Mouse (Mus musculus) C2C12 (cell line): ENCODE measurements at regions not wholly inside any gene's neighbourhood (a gene's known extent, or its start where the extent isn't known, plus 50 kb on each side); places are given as distances from the start of the nearest gene placed in this dataset.

ENCODE experiments used
- H3K27me3 ChIP-seq: one replicate; pipeline ENCODE4 v1.6.1; 2011; ENCODE audit not compliant: control insufficient read depth, insufficient read depth, insufficient read length
- H3K36me3 ChIP-seq: one replicate; pipeline ENCODE4 v1.6.1; 2011; ENCODE audit not compliant: control insufficient read depth, insufficient read depth
- H3K4me3 ChIP-seq: one replicate; pipeline ENCODE4 v1.5.1; 2011; ENCODE audit warnings: mild to moderate bottlenecking, control low read depth; ENCODE audit not compliant: poor library complexity, insufficient read depth, severe bottlenecking
- H3K79me2 ChIP-seq: one replicate; pipeline ENCODE4 v1.6.1; 2011; ENCODE audit not compliant: control insufficient read depth, insufficient read depth
- H3K79me3 ChIP-seq: one replicate; pipeline ENCODE4 v1.6.1; 2011; ENCODE audit warnings: low read depth, control low read depth
- H3ac ChIP-seq: one replicate; pipeline ENCODE3; 2011; ENCODE audit warnings: low read depth; ENCODE audit not compliant: control insufficient read depth, insufficient read length
- CEBPB ChIP-seq: IDR thresholded peaks from one replicate; pipeline ENCODE4 v1.6.1; 2011; ENCODE audit warnings: low read depth, mild to moderate bottlenecking, control low read depth, moderate library complexity
- CTCF ChIP-seq: IDR thresholded peaks from one replicate; pipeline ENCODE4 v1.5.1; 2011; ENCODE audit not compliant: control insufficient read depth, insufficient read depth, insufficient read length
- FOSL1 ChIP-seq: IDR thresholded peaks from one replicate; pipeline ENCODE4 v1.8.0; 2011; ENCODE audit warnings: mild to moderate bottlenecking, low read length; ENCODE audit not compliant: poor library complexity, insufficient read depth, severe bottlenecking
- MAX ChIP-seq: IDR thresholded peaks from one replicate; pipeline ENCODE4 v1.6.1; 2011; ENCODE audit warnings: mild to moderate bottlenecking, control low read depth
- MYOD1 ChIP-seq: IDR thresholded peaks from one replicate; pipeline ENCODE4 v1.6.1; 2011; ENCODE audit warnings: low read depth; ENCODE audit not compliant: control insufficient read depth, insufficient read length
- MYOG ChIP-seq: IDR thresholded peaks from one replicate; pipeline ENCODE4 v1.6.1; 2011; ENCODE audit not compliant: control insufficient read depth, insufficient read length; ENCODE audit errors: extremely low read depth
- USF1 ChIP-seq: IDR thresholded peaks from one replicate; pipeline ENCODE4 v1.6.1; 2011; ENCODE audit warnings: low read depth, mild to moderate bottlenecking, control low read depth, moderate library complexity

GRCm38 (mm10) chr13:107862793-107863654 is 181.2 kb upstream of the Smim15 start:
- peaks cover 10% of the 10 kb centered on the region for H3K79me2 ChIP-seq
- H3ac ChIP-seq, result no peak overlapping the region
- no peak for TF ChIP-seq MAX
- no peak for TF ChIP-seq USF1
- no peak for TF ChIP-seq MYOD1
- TF ChIP-seq CTCF, result no peak
- no peak for TF ChIP-seq CEBPB
- no peak for TF ChIP-seq MYOG
- TF ChIP-seq FOSL1, result no peak
- no peaks in the 10 kb centered on the region for H3K36me3 ChIP-seq
- H3K4me3 ChIP-seq, result no peak overlapping the region
- H3K27me3 ChIP-seq, result no peaks in the 10 kb centered on the region
- H3K79me3 ChIP-seq, result peaks cover 5% of the 10 kb centered on the region

GRCm38 (mm10) chr13:107861384-107862134 is 182.7 kb upstream of the Smim15 start:
- Histone ChIP-seq H3K4me3 (no peak overlapping the region), H3ac (no peak overlapping the region), H3K79me3 (peaks cover 5% of the 10 kb centered on the region), H3K36me3 (no peaks in the 10 kb centered on the region), H3K79me2 (peaks cover 10% of the 10 kb centered on the region), H3K27me3 (no peaks in the 10 kb centered on the region)
- TF ChIP-seq MYOG (no peak), USF1 (no peak), CEBPB (no peak), CTCF (no peak), MYOD1 (no peak), MAX (no peak), FOSL1 (no peak)

GRCm38 (mm10) chr13:107857043-107857755 is 187.0 kb upstream of the Smim15 start:
- Histone ChIP-seq H3K79me3 (no peaks in the 10 kb centered on the region), H3K79me2 (peaks cover 16% of the 10 kb centered on the region), H3ac (no peak overlapping the region), H3K36me3 (no peaks in the 10 kb centered on the region), H3K4me3 (no peak overlapping the region), H3K27me3 (no peaks in the 10 kb centered on the region)
- TF ChIP-seq MYOG (no peak), CEBPB (no peak), MAX (no peak), USF1 (no peak), FOSL1 (no peak), MYOD1 (no peak), CTCF (no peak)

GRCm38 (mm10) chr13:107850907-107851560 is 193.2 kb upstream of the Smim15 start:
- H3K27me3 ChIP-seq, result no peaks in the 10 kb centered on the region
- no peaks in the 10 kb centered on the region for H3K36me3 ChIP-seq
- peaks cover 29% of the 10 kb centered on the region for H3K79me2 ChIP-seq
- TF ChIP-seq MYOD1 (no peak), CEBPB (no peak), MAX (no peak), CTCF (no peak), FOSL1 (no peak), USF1 (no peak), MYOG (no peak)
- no peak overlapping the region for H3K4me3 ChIP-seq
- no peak overlapping the region for H3ac ChIP-seq
- H3K79me3 ChIP-seq, result peaks cover 6% of the 10 kb centered on the region

- Histone ChIP-seq H3K79me2 (peaks cover 14% of the 10 kb centered on the region), H3ac (no peak overlapping the region), H3K36me3 (no peaks in the 10 kb centered on the region), H3K79me3 (peaks cover 9% of the 10 kb centered on the region), H3K27me3 (no peaks in the 10 kb centered on the region), H3K4me3 (no peak overlapping the region)
- no peak for TF ChIP-seq CEBPB
- no peak for TF ChIP-seq USF1
- no peak for TF ChIP-seq FOSL1
- no peak for TF ChIP-seq MYOD1
- no peak for TF ChIP-seq CTCF
- no peak for TF ChIP-seq MAX
- no peak for TF ChIP-seq MYOG
Observed at GRCm38 (mm10) chr13:107848871-107849270, 195.4 kb upstream of the Smim15 start.
